In the genomic region with DNA sequence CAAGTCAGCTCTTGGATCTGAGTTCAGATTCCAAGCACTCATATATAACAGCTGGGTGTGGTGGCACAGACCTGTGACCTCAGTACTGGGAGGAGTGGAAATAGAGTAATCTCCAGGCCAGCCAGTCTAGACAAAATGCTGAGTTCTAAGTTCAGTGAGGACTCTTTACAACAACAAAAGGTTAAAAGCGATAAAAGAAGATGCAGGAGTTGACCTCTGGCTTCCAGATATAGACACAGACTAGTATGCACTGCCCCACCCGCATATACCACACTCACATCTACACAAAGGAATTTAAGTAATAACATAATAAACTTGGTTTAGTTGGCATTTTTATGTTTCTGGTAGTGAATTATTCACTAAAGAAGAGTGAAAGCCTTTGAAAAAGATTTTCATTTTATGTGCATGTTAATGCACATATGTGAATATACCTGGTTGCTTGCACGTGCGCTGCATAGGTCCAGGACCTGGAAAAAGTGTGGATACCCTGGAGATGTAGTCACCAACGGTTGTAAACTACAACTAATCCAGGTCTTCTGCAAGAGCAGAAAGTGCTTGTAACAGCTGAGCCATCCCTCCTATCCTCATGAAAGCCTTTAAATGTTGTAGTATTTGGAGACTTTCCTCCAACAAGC, we compare ENCODE assay signal across 26 mouse cellular contexts.
"Had no signal": no experiment of that assay in that cellular context is flagged by ENCODE, and none has a peak within 500 bp of the region (broad histone marks: within the 10 kb centered on the region; RNA-seq: fewer than 3 reads in every experiment).

No protein-coding gene starts in this region.

- H3K9ac ChIP-seq: heart, embryonic 13.5 days; heart, embryonic 15.5 days; hindbrain, embryonic 14.5 days; limb, embryonic 12.5 days; liver, embryonic 13.5 days; liver, embryonic 15.5 days; liver, postnatal 0 days had no signal

- H3K36me3 ChIP-seq: heart, embryonic 13.5 days; heart, embryonic 15.5 days; limb, embryonic 10.5 days; limb, embryonic 12.5 days; liver, embryonic 13.5 days; liver, embryonic 15.5 days had no signal

- H3K9me3 ChIP-seq: heart, embryonic 13.5 days; heart, embryonic 15.5 days; limb, embryonic 10.5 days; limb, embryonic 12.5 days; liver, embryonic 13.5 days; liver, embryonic 15.5 days had no signal

- H3K4me2 ChIP-seq: heart, embryonic 11.5 days; heart, embryonic 13.5 days; heart, embryonic 15.5 days; hindbrain, embryonic 14.5 days; limb, embryonic 12.5 days; liver, embryonic 11.5 days; liver, embryonic 13.5 days; liver, embryonic 15.5 days had no signal

- ATAC-seq: hindbrain, embryonic 16.5 days; inflammation-experienced regulatory T-cells, adult 6 months; liver, postnatal 0 days had no signal

- H3K27ac ChIP-seq: gastrocnemius, adult 2 months; heart, adult 2 months; heart, embryonic 13.5 days; heart, embryonic 15.5 days; hindbrain, embryonic 14.5 days; layer of hippocampus, adult 2 months; left cerebral cortex, adult 2 months; limb, embryonic 10.5 days; limb, embryonic 12.5 days; liver, embryonic 13.5 days; liver, embryonic 15.5 days had no signal

- DNase-seq: gastrocnemius, adult 2 months; gastrocnemius, postnatal 10 days; gastrocnemius, postnatal 25 days; heart, adult 2 months; heart, postnatal 14 days; heart, postnatal 4 days; kidney, adult 18-20 months; kidney, adult 8-10 months; kidney, postnatal 10 days; kidney, postnatal 25 days; kidney, postnatal 4 days; liver; liver, embryonic 13.5 days; liver, postnatal 0 days had no signal

- H3K4me3 ChIP-seq: gastrocnemius, adult 2 months; heart, adult 2 months; heart, embryonic 13.5 days; heart, embryonic 15.5 days; layer of hippocampus, adult 2 months; left cerebral cortex, adult 2 months; limb, embryonic 10.5 days; limb, embryonic 12.5 days; liver, embryonic 13.5 days; liver, embryonic 15.5 days had no signal

- H3K27me3 ChIP-seq: heart, embryonic 13.5 days; heart, embryonic 15.5 days; limb, embryonic 12.5 days; liver, embryonic 13.5 days; liver, embryonic 15.5 days had no signal

- H3K4me1 ChIP-seq: liver, embryonic 15.5 days had no signal
